Mouse (Mus musculus): ENCODE results near the gene Chst11. TPM values are rescaled to one million over a fixed set of nuclear protein-coding genes. Genes with fewer than 3 reads are reported as not detected.

The Chst11 gene
- total RNA-seq, 2 experiments from 2014 or later: 27.7 to 33.0 TPM

GRCm38 (mm10) chr10:83030928-83031327, 45.6 kb downstream of the Chst11 start:
- no peak for DNase-seq (ENCODE audit: low spot score in 2 of 2)

DNA sequence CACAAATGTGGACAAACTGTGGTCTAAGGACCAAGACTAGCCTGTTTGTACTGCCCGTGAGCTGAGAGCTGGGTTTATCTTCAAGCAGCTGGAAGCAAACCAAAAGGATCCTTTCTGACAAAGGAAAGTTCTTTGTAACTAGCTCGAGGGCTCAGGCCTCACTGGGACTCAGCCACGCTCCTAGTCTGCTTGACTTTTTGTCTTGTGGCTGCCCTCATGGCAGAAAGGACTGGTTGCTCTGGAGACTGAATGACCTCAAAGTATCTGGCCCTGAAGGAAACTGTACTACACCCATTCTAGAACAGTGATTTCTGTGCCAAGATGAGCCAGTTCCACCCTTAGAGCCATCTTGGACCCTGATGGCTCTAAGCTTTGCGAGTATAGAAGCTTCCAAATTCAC, 46.3 kb downstream of the Chst11 start:
- DNase-seq (ENCODE audit: low spot score in 2 of 2): no peak

GRCm38 (mm10) chr10:83032559-83032958, 47.3 kb downstream of the Chst11 start:
- no peak for DNase-seq (ENCODE audit: low spot score in 2 of 2)

GRCm38 (mm10) chr10:83036340-83037045, 51.2 kb downstream of the Chst11 start:
- DNase-seq (ENCODE audit: low spot score in 2 of 2): no peak

- DNase-seq (ENCODE audit: low spot score in 2 of 2): no peak
Measured at GRCm38 (mm10) chr10:83038166-83038565, 52.9 kb downstream of the Chst11 start.

DNA sequence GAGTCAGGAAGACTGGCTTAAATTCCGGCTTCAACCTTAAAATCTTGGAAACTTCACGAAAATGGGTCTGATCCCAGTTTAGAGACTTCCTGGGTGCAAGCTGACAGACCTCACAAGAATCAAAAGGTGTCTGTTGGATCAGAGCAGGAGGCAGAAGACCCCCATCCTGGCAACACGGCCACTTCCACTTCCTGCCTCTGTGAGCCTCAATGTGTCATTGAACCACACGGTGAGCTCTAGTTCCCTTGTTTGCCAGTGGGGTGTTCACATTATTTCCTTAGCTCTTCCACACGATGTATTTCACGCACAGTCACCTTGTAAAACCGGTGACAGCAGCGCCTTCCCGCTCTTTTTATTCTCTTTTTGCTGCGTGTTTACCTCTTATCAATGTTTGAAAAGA, 54.1 kb downstream of the Chst11 start:
- no peak for DNase-seq (ENCODE audit: low spot score in 2 of 2)

DNA sequence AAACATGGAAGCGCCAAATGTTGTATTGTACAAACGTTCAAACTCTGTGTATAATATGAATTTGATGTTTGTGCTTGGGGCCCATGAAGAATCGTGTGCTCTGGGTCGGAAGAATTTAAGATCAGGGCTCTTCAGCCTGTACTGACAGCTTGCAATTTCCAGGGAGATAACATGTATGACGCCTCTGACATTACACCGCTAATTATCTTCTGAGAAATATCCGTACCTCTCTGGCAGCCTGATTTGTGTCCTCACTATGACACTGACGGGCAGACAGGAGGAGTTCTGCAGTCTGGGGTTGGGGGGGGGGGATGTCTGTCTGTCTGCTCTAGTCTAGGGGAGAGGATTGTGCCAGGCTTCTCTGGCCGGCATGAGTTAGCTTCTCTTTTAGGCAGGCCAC, 56.6 kb downstream of the Chst11 start:
- no peak for DNase-seq (ENCODE audit: low spot score in 2 of 2)

DNA sequence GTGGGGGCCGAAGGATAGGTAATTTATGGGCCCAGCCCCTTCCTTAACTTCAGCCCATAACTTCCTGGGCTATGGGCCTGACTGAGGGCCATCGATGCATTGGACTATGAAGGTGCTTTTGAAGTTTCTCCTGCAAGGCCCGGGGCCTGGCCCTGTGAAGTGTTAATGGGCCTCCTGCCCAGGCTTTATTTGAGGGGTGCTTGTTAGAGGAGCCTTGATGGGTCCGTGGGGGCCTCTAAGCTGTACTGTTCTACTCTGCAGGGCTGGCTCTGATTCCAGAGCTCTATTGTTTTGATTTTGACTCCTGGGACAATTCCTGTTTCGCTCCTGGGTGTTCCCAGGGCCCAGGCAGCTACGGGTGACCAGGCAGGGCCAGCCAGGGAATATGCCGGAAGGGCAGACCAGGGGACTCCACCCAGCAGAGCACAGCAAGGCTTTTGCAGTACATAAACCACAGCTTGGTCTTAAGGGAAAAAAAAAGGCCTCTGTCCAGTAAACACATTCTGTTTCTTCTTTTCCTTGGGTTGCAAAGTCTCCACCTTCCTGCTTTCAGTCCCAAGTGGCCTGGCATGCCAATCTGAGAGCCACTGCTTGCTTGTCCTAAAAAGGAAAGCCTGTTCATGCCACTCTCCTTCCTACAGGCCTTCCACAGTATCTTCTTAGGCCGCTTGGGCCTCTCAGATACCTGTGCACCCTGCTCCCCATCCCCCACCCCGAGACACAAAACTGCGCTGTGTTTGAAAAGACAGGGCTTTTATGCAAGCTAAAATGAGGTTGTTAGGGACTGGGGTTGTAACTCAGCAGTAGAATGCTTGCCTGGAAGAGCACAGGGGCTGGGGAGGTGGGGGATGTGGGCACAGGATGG, 57.5 kb downstream of the Chst11 start:
- DNase-seq (ENCODE audit: low spot score in 2 of 2): no peak

DNA sequence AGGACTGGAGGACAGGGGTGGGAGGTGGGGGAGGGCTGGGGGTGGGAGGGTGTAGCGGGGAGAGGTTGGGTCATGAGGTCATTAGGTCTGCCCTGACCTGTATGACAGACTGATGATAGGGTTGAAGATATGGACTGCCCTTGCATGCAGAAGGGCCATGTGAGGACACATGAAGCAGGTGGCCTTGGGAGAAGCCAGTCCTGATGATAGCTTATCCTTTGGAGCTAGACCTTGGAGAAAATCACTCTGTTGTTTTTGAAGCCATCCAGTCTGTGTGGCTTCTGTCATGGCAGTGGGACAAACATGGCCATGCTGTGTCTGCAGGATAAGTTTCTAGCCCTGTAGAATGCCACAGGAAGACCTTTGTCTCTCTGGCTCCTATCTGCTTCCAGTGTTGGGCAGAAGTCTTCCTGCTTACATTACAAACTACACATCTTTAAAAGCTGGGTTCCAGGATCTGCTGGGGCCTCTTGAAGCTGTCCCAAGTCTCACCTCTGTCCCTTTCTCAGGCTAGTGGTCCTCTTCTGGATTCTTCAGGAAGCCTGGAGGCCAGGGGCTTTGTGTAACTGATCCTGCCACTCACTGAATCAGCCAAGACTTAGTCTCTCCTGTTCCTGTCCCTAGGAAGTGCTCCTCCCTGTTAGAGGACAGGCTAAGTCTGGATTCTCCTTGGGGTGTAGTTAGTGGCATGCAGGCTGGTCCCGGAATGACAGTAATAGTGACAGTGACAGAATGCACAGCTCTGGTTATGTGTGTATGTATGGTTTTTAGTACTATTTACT, 58.4 kb downstream of the Chst11 start:
- no peak for DNase-seq (ENCODE audit: low spot score in 2 of 2)

DNA sequence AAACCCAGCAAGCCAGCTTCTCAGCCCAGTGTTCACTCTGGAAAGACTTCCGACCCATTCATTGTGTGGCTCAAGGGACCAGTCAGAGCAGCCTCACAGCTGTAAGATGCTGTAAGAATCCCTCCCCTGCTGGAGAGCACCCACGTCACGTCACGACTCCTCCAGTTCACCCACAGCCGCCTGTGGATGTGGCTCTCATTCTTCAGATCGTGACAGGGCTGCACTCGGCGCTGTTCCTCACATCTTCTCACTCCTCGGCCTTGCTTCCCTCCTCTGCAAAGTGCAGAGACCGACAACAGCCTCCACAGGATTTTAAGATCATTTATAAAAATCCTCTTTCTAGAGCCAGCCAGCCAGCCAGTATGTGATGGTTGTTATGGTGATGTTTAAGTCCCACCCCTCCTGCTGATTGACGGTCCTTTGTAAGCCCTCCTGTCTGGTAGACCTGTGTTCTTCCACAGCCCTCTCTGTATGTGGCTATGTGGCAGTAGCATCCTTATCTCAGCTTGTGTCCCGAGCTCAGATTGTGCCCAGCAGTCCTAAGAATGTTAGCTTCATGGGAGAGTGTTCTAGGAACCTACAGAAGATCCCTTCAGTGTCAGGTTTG, 64.0 kb downstream of the Chst11 start:
- DNase-seq (ENCODE audit: low spot score in 2 of 2): no peak

- no peak for DNase-seq (ENCODE audit: low spot score in 2 of 2)
Measured at GRCm38 (mm10) chr10:83053886-83054550, 68.7 kb downstream of the Chst11 start.

GRCm38 (mm10) chr10:83056291-83056690, 71.0 kb downstream of the Chst11 start:
- no peak for DNase-seq (ENCODE audit: low spot score in 2 of 2)

DNA sequence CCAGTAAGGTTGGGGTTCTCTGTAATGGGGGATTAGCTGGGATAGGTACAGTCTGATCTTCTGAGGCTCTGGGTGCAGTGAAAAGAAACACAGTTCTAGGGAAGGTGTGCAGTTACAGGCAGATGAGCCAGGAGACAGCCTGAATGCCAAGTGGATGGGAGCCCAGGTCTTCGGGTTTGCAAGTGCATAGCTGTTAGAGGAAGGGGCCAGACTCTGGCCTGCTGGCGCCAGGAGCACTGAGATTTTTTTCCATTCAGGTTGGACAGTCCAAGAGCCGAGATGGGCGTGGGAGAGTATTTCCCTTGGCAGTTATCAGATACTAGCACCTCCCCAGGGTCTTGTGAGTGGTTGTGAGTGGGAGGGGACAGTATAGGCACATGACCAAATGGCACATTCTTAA, 71.6 kb downstream of the Chst11 start:
- no peak for DNase-seq (ENCODE audit: low spot score in 2 of 2)

- no peak for DNase-seq (ENCODE audit: low spot score in 2 of 2)
Measured at GRCm38 (mm10) chr10:83060066-83060782, 74.9 kb downstream of the Chst11 start.

- DNase-seq (ENCODE audit: low spot score in 2 of 2): no peak
Measured at GRCm38 (mm10) chr10:83062315-83062714, 77.0 kb downstream of the Chst11 start.

DNA sequence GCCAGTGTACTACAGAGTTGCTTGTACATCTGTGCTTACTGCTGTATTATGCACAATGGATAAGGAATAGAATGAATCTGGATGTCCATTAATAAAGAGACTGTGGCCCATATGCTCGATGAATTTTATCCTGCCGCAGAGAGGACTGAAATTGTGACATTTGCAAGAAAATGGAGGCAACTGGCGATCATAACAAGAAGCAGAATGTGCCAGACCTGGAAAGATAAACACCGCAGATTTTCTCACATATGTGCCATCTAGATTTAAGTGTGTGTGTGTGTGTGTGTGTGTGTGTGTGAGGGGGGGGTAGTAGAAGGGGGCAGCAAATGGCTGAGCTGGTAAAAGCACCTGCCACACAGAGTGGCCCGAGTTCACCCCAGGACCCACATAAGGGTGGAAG, 79.5 kb downstream of the Chst11 start:
- no peak for DNase-seq (ENCODE audit: low spot score in 2 of 2)

DNA sequence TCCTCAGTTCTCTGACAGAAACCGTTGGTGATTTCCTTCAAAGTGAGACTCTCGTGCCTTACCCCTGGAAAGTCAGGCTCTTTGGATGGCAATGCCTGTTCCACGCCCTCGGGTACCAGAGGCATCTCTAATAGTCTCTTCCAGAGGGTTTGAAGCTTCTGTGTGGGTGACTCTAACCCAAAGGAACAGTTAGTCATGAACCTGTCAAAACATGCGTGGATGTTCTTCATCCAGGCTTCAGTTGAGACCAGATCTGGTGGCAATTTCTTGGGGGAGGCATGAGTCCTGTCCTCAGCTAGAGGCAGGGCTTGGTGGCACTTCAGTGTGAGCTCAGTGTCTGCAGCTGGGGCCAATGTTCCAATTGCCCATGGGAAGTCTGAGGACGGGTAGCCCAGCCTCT, 80.9 kb downstream of the Chst11 start:
- no peak for DNase-seq (ENCODE audit: low spot score in 2 of 2)

DNA sequence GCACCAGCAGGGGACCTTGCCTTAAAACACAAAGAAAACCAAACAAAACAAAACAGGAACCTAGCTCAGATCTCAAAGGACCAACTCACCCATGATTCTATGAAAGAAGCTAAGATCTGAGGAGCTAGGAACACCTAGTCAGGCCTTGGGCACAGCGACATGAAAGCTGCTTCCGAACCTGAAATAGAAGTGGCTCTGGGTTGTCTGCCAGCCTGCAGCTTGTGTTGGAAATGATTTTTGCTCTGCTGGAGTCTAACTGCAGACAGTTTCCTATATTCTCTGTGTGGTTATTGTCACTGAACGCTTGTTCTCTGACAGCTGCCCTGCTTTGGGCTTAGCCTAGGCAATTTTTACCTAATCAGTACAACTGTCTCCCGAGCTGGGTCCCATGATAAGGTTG, 82.0 kb downstream of the Chst11 start:
- DNase-seq (ENCODE audit: low spot score in 2 of 2): no peak

DNA sequence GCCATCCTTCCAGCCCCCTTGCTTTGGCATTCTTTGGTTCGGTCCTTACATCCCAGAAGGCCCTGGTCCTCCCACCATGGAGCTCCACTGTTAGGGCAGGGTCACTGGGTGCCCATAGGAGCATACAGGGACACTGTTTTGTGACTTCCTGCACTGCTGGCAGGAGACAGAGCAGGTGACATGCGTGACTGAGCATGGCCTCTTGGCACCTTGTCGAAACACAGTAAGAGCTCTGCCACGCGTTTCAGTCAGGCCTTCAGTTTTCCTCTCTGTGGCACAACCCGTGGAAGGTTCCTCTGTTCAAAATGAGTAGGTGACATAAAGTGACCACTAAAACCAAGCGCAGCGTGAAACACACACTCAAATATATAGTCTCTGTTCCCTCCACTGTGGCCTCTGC, 83.2 kb downstream of the Chst11 start:
- DNase-seq (ENCODE audit: low spot score in 2 of 2): no peak

DNA sequence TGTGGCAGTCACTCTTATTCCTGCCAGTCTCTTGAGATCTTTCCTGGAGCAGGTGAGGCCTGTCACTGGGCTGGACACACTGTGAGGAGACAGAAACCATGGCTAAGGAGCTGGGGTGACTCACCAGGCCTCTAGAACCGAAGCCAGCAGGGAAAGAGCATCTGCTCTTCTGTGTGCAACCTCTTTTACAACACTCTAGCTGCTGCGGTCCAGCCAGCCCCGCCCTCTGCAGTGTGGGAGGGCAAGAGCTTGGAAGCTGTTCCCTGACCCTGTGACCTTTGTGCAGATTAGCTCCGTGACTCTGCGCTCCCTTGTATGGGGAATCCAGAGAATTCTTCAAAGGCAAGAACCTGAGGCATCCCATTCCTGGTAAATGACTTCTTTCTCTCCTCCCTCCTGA, 84.5 kb downstream of the Chst11 start:
- DNase-seq (ENCODE audit: low spot score in 2 of 2): no peak
